Mouse (Mus musculus) c-Kit-positive CD71-negative TER-119-negative erythroid progenitor cells, embryonic 14.5 days (primary cell): ENCODE measurements around the gene Rgs17.
A peak's percentile ranks its signal among the peaks of the same experiment; 100 is the strongest.

Experiments
- DNase-seq: peaks from one replicate; pipeline ENCODE4 v3.0.0-alpha.2; 2013; ENCODE audit warnings: low read depth

Rgs17 gene

GRCm38 (mm10) chr10:5823740-5824491, 98.3 kb downstream of the Rgs17 start, which contains the start of gene Mtrf1l:
Mtrf1l (minus strand) TSS chr10:5823910.
- DNase-seq: peak; percentile 97

- no peak for DNase-seq
These were observed 98.9 kb downstream of the Rgs17 start for GRCm38 (mm10) chr10:5823291-5823739.

GRCm38 (mm10) chr10:5818772-5819171, 103.4 kb downstream of the Rgs17 start:
- no peak for DNase-seq

DNA sequence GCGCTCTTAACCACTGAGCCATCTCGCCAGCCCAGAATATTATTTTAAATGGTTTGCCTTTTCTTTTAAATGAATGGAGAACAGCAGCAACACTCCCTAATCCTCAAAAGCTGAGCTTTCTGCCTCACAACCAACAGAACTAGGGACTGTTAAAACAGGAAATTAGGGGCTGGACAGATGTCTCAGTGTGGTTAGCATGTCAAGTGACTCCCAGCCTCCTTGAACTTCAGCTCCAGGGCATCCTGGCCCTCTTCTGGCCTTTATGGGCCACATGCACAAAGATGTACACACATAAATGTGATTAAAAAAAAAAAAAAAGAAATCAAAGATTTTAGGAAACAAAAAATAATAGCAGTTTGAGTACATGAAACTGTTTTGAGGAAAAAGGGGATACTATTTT, 106.2 kb downstream of the Rgs17 start:
- no peak for DNase-seq

- no peak for DNase-seq
These were observed 108.5 kb downstream of the Rgs17 start for GRCm38 (mm10) chr10:5813724-5814123.

- DNase-seq: no peak
These were observed 114.5 kb downstream of the Rgs17 start for GRCm38 (mm10) chr10:5807683-5808082.

DNA sequence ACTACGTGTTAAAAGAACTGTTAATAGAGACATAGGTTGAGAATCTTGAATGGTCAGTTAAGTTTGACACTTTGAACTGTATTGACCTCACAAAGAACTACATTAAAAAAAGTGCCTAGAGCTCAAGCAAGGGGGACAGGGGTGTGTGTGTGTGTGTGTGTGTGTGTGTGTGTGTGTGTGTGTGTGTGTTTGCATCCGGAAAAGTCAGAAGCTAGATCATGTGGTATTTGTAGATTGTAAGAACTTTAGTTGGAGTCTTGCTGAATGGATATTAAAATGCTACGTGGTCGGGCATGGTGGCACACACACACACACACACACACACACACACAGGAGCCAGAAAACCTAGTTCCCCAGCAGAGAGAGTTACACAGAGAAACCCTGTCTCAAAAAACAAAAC, 115.2 kb downstream of the Rgs17 start:
- no peak for DNase-seq

DNA sequence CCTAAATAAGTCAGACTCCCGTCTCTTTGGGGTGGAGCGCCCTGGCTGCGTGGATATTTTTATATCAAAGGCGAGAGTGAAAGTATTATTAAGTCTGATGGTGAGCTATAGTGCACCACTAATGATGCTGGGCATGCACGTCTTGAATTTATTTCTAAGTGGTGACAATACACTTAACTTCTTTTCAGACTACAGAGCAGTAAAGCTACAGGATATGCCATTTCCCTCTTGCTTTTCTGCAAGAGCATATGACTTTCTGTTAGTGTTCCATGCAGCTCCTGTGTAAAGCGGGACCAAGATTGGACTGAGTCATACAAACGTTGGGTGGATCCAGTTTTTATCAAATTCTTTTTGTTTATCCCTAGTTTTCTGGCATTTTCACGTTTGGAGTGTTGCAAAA, 115.8 kb downstream of the Rgs17 start:
- DNase-seq: no peak

DNA sequence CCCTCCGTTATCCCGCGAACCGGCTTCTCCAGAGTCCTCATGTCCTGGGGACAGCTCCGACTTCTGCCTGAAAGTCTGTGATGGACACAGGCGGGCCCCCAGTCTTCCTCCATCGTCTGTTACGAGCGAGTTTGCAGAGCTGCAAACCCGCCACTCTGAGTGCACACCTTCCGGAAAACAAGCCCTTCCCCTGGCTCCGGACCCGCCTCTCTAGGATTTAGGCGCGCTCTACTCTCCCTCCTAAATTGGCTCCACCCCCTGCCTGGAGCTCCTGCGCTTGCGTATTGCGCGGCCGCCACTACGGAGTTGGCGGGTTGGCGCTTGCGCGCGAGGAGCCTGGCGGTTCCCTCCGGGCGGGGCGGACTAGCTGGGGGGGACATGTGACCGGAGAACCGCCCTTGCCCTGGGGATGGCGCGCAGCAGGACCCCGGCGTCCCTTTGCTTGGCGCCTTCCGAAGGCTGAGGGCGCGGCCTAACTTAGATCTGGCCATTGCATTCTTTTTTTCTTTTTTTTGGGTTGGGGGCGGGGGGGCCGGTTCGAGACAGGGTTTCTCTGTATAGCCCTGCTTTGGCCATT, 116.4 kb downstream of the Rgs17 start:
- peak; percentile 93 for DNase-seq

- DNase-seq: peak; percentile 94
These were observed 116.9 kb downstream of the Rgs17 start, which contains the start of gene Fbxo5 for GRCm38 (mm10) chr10:5805243-5805730. Fbxo5 (minus strand) TSS chr10:5805600.

DNA sequence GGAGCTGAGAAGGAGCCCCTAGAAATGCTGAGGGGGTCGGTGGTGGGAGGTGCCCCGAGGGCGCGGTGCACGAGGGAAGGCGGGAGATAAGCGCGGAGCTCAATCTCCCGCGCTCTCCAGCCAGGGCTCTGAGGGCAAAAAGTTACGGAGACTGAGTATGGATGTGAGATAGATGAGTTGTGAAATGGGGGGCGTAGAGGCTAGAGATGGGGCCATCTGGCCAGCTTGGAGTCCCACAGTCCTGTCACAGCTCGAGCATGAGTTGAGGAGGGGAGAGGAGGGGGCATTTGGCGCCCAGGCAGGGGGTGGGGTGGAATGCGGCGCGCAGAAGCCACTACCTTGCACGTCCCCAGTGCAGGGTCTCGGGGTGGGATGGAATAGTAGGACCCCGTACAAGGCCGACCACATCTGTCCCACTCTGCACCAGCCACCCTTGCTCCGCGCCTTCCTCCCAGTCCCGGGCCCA, 117.5 kb downstream of the Rgs17 start:
- DNase-seq: no peak

DNA sequence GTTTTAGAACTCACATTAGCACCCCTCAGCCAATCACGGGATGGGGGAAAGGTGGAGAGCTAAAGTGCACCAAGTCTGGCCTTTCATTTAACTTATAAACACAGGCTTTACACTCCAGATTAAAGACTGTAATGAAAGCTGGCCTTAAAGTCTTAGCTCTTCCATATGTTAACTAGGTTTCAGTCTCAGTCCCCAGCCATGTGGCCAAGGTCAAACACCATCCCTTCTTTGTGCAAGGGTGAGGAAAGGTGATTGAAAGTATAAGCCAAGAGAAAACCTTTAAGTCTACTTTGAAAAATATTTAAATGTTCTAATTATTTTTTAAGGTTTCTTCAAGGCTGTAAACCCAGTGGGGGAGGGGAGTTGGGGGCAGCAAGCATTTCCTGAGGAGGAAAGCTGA, 118.5 kb downstream of the Rgs17 start:
- DNase-seq: no peak

DNA sequence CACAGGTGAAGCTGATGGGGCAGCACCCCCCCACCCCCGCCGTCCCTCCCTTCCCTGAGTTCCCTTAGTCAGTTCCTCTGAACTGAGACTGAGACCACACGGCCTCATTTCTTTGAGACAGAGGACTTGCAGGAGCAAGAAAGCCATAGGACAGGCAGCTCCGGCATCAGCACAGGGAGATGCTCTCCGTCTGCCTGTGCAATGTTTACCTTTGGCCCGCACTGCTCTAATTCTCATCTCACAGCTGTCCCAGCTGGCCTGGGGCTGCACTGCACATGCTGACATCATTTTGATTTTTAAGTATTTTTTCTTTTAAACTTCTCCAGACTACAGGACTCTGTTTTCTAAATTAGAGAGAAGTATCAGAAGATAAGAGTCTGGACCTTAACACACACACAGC, 119.3 kb downstream of the Rgs17 start:
- DNase-seq: no peak

DNA sequence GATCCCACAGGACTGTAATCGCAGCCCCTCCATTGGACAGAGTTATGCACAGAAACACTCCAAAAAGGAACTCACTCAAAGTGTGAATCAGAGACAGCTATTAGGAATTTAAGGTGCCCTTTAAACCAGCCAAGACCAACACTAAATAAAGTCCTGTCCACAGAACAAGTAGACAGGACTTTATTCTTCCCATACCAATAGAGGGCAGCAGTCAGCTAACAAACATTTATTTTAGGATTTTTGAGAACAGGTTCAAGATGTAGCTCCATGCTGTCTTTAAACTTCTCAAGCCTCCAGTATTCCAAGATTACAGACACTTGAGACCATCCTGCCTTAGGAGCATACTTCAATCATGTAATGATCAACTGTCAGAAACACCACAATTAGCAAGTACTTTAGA, 121.7 kb downstream of the Rgs17 start:
- DNase-seq: no peak

DNA sequence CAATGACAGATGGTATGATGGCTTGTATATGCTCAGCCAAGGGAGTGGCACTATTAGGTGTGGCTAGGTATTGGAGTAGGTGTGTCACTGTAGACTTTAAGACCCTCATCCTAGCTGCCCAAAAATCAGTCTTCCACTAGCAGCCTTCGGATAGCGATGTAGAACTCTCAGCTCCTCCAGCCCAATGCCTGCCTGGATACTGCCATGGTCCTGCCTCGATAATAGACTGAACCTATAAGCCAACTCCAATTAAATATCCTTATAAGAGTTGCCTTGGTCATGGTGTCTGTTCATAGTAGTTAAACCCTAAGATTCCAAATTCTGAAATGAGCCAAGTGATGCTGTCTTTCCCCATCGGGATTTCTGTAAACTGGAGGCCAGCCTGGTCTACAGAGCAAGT, 124.1 kb downstream of the Rgs17 start:
- no peak for DNase-seq

DNA sequence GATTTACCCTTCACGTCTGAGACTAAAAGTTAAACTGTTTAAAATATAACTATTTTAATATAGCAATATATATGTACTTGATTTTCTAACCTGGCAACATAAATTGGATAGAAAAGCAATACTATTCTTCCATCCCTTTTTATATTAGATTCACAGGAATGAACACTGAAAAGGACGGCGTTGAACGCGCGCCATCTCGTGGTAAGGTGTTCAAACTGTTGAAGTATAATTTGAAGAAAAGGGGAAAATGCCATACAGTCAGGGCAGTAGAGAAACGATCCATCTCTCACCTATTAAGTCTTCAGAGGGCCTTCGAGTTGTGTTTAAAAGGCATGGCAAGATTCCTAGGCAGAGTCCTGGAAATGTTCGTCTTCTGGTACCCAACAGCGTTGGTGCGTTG, 131.5 kb downstream of the Rgs17 start:
- DNase-seq: no peak

DNA sequence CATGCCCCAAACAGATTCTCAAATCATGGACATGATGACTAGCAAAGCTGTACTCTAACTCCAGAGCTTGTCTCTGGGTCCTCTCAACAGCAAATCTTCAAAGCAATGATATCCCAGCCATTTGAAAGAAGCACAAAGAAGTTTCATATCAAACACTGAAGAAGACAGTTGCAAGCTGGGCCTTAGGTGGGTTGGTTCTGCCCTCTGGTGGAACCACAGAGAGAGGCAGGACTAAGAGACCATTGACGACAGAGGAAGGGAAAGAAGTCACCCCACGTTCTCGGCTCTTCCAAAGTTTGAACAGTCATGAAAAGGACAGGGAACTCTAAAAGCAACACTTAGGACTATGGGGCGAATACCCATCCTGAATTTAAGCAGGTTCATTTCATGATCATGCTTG, 135.3 kb downstream of the Rgs17 start:
- DNase-seq: no peak
